Mouse (Mus musculus) thymus, postnatal 10 days (tissue): ENCODE results near the gene Myg1.

Experiments
- DNase-seq, 2 experiments: peaks; one replicate each; pipeline ENCODE4 v3.0.0; 2021; ENCODE audit warnings: low spot score in 2 of 2

Gene Myg1

GRCm38 (mm10) chr15:102331610-102332015 lies at the start of gene Myg1:
Gene Myg1, plus strand, starts transcription at chr15:102331709.
- peak; percentile 75 to 82 for DNase-seq

- no peak for DNase-seq
Observed at GRCm38 (mm10) chr15:102282463-102283292, 48.8 kb upstream of the Myg1 start.

GRCm38 (mm10) chr15:102283648-102284047 lies 47.9 kb upstream of the Myg1 start:
- DNase-seq = no peak

- peak in 1 of 2 experiments; percentile 57 for DNase-seq
Observed at GRCm38 (mm10) chr15:102287395-102287794, 44.1 kb upstream of the Myg1 start.

GRCm38 (mm10) chr15:102295633-102296367 lies 35.7 kb upstream of the Myg1 start, which contains the start of gene Espl1:
Gene Espl1, plus strand, starts transcription at chr15:102296266.
- DNase-seq = peak; percentile 92 to 93

GRCm38 (mm10) chr15:102296368-102297006 lies 35.0 kb upstream of the Myg1 start:
- DNase-seq = no peak

- DNase-seq = no peak
Observed at GRCm38 (mm10) chr15:102302542-102302941, 29.0 kb upstream of the Myg1 start.

GRCm38 (mm10) chr15:102308717-102309116 lies 22.8 kb upstream of the Myg1 start:
- DNase-seq = no peak

GRCm38 (mm10) chr15:102310074-102310845 lies 21.2 kb upstream of the Myg1 start:
- no peak for DNase-seq

GRCm38 (mm10) chr15:102311489-102311888 lies 20.0 kb upstream of the Myg1 start:
- no peak for DNase-seq

GRCm38 (mm10) chr15:102315292-102315691 lies 16.2 kb upstream of the Myg1 start:
- no peak for DNase-seq

GRCm38 (mm10) chr15:102316263-102316662 lies 15.2 kb upstream of the Myg1 start:
- peak; percentile 16 to 67 for DNase-seq

- DNase-seq = no peak
Observed at GRCm38 (mm10) chr15:102324654-102325473, 6.6 kb upstream of the Myg1 start.

GRCm38 (mm10) chr15:102326022-102326576 lies 5.4 kb upstream of the Myg1 start, which contains the start of gene Pfdn5:
Gene Pfdn5, plus strand, starts transcription at chr15:102326116.
- peak; percentile 57 to 80 for DNase-seq

- DNase-seq = no peak
Observed at GRCm38 (mm10) chr15:102326892-102327291, 4.6 kb upstream of the Myg1 start.

- no peak for DNase-seq
Observed at GRCm38 (mm10) chr15:102335254-102335653, 3.7 kb downstream of the Myg1 start.

- DNase-seq = peak in 1 of 2 experiments; percentile 39
Observed at GRCm38 (mm10) chr15:102335925-102336324, 4.4 kb downstream of the Myg1 start.

- no peak for DNase-seq
Observed at GRCm38 (mm10) chr15:102336946-102337345, 5.4 kb downstream of the Myg1 start.

- no peak for DNase-seq
Observed at GRCm38 (mm10) chr15:102339612-102340011, 8.1 kb downstream of the Myg1 start.

GRCm38 (mm10) chr15:102341580-102341979 lies 10.1 kb downstream of the Myg1 start:
- peak in 1 of 2 experiments; percentile 50 for DNase-seq
